Mouse (Mus musculus) lung, postnatal 36 days (tissue): ENCODE results near the gene Lgals12.

Source experiments
- DNase-seq: peaks from one replicate; pipeline ENCODE4 v3.0.0; 2022; ENCODE audit warnings: mixed read lengths

The Lgals12 gene

DNA sequence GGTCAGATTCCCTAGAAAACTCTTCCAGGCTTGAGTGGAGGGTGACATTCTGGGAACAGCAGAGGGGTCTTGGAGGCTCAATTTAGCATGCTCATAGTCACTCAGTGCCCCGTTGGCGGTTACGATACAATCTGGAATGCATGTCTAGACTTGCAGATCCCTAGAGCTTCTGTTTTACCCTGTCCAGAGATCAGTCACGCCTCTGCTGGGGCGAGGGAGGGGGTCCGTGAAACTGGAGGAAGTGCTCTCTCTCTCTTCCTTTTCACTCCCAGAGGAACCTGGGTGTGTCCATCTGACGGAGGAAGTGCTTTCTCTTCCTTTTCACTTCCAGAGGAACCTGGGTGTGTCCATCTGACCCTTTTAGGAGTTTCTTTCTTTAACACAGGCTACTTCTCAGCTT, 23.9 kb downstream of the Lgals12 start:
- peak; percentile 41 for DNase-seq

DNA sequence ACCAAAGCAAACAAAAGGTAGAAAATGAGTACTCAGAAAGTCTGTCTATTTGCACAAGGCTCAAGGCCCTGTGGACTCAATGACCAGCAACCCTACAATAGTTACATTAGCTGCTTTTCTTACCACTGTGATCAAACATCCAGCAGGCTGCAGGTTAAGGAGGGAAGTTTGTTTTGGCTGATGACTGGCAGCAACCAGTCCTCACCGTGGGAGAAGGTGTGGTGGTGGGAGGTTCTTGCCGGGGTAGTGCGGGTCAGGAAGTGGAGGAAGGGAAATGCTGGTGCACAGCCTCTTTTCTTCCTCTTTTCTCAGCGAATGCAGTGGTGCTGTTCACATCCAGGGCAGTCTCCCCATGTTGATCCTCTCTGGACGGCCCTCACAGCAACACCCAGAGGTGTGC, 26.0 kb downstream of the Lgals12 start:
- DNase-seq = peak; percentile 59

DNA sequence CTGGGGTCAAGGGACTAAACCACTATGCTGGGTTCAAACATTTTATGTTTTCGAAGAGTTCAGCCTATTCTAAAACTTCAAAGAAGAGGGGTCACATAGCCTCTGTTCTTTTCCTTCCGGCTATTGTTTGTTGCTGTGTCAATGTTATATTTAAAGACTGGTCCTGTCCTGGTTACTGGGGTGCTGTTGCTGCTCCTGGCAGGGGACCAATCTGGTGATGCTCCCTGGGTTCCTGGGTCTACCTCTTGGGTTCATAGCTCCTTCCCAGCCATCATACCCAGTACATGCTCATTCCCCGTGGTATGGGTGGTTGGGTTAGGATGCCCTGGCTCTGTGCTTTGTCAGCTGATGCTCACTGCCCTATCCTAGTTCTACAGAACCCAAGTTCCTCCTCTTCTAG, 29.3 kb downstream of the Lgals12 start:
- no peak for DNase-seq

DNA sequence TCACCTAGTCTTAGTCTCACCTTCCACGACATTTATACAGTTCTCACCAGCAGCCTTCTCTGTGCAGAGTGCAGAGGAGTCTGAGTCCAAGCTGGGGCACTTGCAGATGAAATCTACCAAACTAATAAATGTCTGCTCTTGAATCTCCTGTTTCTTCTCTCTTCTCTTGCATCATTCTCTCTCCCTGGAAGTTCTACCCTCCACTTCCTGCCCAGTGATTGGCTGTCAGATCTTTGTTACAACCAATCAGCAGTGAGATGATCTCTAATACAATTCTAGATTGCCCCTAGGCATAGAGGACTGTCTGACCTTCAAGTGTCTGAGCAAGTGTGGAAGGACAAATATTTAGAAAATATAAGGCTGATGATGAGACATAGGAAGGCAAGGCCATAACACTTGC, 30.8 kb downstream of the Lgals12 start:
- no peak for DNase-seq

DNA sequence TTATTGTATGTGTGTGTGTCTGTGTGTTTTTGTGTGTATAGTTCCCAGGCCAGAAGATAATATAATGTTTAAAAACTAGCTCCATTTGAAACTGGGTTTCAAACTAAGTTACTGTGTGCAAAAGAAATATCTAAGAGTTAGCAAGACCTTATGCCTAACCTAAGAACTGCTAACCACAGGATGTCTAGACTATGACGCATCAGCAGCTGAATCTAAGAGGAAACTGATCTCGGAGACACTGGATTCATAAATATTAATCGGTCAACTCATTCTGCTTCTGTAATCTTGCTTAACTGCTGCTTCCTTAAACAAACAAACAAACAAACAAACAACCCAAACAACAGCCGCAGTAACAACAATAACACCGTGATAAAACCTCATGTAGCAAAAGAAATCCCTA, 37.3 kb downstream of the Lgals12 start:
- DNase-seq = no peak

DNA sequence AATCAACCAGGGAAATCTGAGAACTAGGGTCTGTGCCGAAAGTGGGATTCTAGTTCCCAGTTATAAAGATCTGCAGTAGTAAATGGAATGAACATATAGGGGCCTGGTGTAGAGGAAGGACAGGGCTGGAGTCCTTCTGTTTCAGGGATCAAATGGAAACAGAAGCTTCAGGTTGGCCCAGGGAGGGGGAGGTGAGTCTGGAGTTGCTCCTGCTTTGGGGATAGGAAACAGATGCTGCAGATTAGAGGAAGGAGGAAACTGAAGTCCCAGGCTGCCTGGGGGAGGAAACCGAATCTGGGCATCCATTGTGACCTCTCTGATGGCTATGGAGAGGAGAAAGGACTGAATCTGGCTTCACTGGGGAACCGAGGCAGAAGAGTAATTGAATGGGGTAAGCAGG, 38.6 kb downstream of the Lgals12 start:
- DNase-seq = no peak

DNA sequence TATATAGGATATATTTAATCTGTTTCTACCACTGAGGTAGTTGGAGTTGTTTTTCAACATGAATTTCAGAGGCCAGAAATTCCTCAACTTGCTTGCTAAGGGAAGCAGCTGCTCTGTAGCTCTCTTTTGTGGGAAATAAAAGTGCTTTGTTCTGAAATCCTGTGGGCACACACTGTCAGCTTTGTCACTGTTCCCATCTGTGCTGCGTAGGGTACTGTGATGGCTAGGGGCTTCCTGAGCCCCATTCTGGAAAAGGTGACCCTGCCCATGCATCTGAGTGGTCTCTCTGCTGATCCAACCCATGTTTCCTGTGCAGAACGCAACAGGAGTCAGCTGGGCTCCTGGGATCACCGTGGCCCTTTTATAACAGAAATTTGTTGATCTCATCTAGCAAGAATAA, 40.2 kb downstream of the Lgals12 start:
- no peak for DNase-seq

DNA sequence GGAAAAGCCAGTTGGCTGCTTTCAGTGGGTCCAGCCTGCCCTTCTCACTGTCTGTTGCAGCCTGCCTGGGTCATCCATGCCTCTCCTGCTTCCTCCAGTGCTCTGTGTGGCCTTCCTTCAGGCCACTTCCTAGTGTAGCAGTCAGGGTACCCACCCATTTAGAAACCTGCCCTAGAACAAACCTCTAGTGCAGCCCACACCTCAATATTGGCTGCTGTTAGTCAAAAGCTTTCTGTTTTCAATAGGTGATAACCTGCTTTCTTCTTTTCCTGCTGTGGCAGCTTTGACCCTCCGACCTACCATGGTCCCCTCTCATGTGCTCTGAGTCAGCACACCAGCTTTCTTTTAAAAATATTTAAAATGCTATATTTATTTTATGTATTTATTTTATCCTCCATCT, 42.5 kb downstream of the Lgals12 start:
- no peak for DNase-seq

DNA sequence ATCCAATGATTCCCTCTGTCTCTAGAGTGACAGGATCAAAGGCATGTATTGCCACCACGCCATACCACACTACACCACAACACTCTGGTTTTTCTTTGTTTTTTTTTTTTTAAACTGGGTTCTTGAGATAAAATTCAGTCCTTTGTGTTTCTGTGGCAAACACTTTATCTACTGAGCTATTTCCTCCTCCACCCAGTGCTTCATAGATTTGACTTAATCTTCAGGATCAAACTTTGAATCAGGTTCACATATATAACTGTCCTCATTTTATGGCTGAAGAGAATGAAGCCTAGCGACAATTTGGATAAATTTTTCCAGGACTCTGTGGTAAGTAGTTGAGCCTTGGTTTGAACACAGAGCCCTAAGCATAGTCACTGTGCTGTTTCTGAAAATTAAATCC, 43.3 kb downstream of the Lgals12 start:
- DNase-seq = no peak

DNA sequence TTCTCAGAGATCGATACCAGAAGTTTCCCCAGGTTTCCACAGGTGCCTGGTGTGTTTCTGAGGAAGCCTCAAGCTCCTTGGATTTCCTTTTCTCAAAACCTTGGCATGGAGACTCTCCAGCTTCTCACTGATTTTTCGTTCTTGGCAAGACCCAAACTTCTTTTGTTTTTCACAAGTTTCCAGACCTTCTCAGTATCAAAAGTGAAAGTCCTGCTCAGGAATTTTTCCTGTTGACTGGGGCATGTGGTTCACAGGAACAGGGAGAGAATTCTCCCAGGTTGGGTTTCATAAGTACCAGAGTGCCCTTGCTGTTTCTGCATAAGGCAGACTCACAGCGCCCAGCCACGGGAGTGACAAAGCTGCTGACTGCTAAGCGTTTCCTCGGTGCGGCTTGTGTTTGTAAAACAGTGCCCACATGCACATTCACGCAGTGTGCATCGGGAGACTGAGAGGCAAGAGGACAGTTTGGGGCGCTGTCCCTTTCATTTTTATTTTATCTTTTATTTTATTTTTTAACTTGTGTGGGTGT, 44.3 kb downstream of the Lgals12 start:
- peak; percentile 11 for DNase-seq

DNA sequence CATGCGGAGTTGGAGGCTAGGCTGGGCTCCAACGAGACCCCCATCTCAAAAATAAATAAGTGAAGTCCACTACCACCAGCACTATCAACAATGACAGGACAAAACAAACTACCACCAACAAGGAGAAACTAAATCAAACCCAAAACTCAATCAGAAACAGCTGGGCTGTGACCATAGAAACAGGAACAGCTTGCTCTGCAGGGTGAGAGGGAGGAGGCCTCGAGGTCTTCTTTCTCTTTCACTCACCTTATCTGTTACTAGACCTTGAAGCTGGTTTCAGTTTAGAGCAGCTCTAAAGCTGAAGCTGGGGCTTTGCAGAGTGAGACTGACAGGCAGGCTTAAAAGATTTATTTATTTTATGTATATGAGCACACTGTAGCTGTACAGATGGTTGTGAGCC, 45.5 kb downstream of the Lgals12 start:
- DNase-seq = no peak

DNA sequence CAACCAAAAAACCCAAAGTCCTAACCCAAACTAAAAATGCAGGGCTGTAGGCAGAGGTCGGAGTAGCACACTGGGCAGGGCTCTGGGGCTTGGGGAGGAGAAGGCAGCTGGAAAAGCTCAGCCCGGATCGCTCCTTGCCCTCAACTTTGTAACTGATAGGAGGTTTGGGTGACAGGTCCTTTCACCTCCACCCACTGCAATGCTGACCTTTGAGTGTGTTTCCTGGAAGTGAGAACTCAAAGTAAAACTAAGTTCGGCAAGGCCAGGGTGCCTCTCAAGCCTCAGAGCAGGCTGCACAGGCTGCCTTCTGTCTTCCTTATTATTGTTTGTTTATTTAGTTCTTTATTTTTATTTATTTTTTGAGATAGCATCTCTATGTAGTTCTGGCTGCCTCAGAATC, 47.0 kb downstream of the Lgals12 start:
- no peak for DNase-seq

DNA sequence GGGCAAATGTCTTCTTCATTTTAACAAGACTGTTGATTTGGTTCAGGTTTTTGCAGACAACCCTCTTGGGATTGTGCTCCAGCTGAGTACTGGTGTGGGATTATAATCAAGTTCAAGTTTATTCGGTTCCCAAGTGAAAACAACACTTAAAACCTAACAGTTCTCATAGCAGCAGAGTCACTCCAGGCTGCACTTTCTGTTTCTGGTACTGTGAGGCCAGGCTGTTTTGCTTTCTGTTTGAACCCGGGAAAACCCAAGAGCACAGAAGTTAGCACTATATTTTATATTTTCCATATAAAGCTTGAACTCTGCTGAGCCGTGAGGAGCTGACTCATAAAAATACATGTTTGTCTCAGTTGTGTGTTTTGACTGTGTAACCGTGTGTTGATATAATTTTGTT, 48.3 kb downstream of the Lgals12 start:
- DNase-seq = no peak

DNA sequence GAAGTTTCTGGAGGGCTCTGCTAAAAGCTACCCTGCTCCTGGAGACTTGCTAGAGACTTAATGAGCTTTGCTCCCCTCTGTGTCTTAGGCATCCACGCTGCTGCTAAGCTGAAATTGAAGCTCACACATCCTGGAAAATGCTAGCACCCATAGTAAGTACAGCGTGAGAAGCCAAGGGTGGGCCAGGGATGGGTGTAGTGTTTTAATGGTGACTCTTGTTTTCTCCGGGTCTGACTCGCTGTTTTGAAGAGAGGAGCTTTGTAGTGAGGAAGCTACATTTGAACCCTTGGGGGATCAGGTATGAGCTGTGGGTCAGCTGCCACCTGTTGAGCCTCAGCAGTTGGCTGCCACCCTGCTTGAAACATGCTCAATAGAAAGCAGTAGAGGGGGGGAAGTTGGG, 49.1 kb downstream of the Lgals12 start:
- DNase-seq = no peak

DNA sequence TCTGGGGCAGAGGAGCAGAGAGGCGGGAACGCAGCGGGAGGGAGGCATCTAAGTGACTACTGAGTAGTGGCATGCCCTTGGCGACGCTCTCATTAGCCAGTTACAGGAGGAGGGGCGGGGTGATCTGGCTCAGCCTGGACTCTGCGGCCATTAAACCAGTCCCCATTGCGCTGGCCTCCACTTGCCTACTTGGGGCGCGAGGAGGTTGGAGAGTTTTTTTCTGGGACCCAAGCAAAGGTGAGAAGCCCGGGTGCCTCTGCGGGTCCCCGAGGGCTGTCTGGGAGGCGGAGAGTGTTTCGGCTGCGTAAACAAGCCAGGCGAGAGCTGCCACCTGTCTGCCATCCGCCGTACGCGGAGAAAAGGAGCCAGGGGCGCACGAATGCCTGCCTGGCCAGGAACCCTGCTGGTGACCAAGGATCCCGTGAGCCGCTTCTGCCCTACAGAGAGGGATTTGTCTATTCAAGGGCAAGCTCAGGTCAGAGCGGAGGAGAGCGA, 49.6 kb downstream of the Lgals12 start, which contains the start of gene Pla2g16:
Gene Pla2g16 (plus strand): TSS at position 132 of the 495 bp plus-strand sequence.
- peak; percentile 86 for DNase-seq

DNA sequence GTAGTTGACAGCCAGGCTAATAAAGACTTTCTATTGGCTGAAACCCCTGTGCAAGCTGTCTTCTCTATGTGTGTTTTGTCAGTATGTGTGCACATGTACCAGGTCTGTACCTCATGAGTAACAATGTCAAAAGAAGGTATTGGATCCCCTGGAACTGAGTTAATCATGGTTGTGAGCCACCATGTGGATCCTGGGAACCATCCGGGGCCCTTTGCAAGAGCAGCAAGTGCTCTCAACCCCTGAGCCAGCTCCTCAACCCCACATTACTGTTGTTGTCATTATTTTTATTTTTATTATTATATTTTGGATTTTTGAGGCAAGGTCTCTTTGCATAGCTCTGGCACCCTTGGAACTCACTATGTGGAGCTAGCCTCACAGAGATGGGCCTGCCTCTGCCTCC, 50.4 kb downstream of the Lgals12 start:
- DNase-seq = no peak

DNA sequence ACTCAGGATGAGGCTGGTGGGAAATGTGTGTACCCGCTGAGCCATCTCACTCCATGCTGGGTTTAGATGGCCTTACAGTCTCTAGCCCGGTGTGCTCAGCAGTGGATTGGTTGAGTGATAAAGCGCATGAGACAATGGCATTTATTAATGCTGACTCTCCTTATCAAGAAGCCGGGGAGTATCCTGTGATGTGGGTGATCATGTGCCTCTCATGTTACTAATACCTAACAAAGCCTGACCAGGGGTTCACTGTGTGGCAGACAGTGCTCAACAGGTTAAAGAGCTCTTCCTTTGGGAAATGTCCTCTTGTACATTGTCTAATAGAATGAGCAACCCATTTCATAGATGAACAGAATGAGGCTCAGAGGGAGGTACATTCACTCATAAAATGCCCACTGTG, 52.1 kb downstream of the Lgals12 start:
- DNase-seq = no peak

DNA sequence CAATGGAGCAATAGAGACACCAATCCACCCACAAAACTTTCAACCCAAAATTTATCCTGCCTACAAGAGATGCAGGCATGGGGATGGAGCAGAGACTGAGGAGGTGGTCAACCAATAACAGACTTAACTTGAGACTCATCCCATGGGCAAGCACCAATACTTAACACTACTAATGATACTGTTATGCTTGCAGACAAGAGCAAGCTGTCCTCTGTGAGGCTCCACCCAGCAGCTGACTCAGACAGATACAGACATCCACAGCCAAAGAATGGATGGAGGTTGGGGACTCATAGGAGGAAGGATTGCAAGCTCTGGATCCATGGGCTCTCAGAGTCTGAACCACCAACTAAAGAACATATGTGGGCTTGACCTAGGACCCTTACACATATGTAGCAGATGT, 53.6 kb downstream of the Lgals12 start:
- DNase-seq = no peak

DNA sequence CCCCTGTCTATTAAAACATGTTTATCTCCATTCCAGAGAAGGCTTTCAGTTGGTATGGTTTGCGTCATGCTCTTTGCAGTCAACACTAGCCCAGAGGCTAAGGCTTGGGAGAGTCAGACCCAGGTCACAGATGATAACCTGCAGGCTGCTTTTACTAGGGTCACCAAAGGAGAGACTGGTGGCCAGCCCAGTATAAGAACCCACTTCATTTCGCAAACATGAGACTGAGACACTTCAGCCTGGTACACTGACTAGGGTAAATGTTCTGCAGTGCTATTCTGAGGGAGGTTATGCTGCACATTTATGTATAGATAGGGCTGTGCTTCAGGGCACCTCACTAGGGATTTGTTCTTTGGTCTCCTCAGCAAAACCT, 54.7 kb downstream of the Lgals12 start:
- DNase-seq = no peak

DNA sequence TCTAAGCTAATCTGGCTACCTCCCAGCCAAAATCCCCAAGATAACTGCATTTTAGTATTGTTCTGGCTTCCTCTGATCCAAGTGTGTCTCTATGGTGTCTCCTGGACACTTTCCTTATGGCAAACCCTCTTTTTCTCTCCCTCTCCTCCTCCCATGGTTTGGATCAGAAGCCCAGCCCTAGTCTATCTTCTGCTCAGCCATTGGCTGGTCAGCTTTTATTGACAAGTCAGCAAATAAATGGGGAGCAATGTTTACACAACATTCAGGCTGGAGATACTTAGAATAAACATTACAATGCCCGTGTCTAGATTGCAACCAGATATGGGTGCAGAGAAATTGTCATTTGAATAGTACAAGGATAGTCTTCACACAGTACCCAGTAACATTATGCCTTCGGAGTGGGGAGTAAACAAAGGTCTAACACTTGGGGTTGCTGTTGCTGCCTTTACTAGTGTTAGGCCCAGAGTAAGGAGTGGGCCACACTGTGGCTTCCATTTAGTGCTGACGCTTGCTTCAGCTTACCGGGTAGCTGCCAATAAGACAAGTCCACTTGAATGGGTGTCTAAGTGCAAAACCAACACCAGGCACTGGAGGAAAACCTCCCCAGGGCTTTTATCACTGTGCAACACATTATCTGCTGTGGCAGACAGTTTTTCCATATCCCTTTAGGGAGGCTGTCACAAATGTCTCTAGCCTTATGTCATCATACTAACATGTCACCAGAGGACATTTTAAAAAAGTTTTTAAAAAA, 55.3 kb downstream of the Lgals12 start:
- peak; percentile 44 for DNase-seq

DNA sequence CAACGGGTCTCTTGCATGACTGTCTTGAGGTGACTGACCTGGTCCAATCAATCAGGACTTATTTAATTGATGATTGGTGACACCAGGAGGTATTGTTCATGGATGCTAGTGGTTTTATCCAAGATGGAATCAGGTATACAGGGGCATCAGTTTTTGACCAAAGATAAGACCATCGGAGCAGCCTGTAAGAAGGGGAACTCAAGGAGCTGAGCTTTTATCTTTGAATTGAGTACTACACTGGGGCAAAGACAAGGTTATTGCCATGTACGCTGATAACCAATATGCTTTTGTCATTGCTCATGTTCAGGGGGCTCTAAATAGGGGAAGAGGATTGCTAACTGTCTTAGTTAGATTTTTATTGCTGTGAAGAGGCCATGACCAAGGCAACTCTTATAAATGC, 58.1 kb downstream of the Lgals12 start:
- DNase-seq = no peak
